Mouse (Mus musculus) CH12.LX (cell line): ENCODE results near the gene Ap5m1. TPM values are rescaled to one million over a fixed set of nuclear protein-coding genes. Genes with fewer than 3 reads are reported as not detected.

Experiments
- DNase-seq: peaks from one replicate; pipeline ENCODE4 v3.0.0-alpha.2; 2013; ENCODE audit errors: extremely low read depth
- H3K27ac ChIP-seq: 2 replicates; pipeline ENCODE4 v1.5.1; 2012; ENCODE audit warnings: low read depth, mild to moderate bottlenecking, control low read depth, moderate library complexity; ENCODE audit not compliant: insufficient read depth
- H3K27me3 ChIP-seq: replicated peaks from 2 replicates; pipeline ENCODE3; 2012; ENCODE audit warnings: inconsistent platforms
- H3K36me3 ChIP-seq, 2 experiments: replicated peaks in 1 of 2; 2 replicates each; pipeline versions ENCODE3 to v1.6.1; 2012; ENCODE audit warnings: inconsistent platforms in 1 of 2, low read length in 1 of 2, mild to moderate bottlenecking in 1 of 2, mixed read lengths in 1 of 2, moderate library complexity in 1 of 2; ENCODE audit not compliant: control insufficient read depth in 1 of 2, insufficient read depth in 1 of 2
- H3K4me1 ChIP-seq, 2 experiments: 2 replicates each; pipeline ENCODE4 v1.6.1; 2012; ENCODE audit warnings: inconsistent platforms in 1 of 2, moderate library complexity in 1 of 2; ENCODE audit not compliant: insufficient read depth in 2 of 2, control insufficient read depth in 1 of 2
- H3K4me2 ChIP-seq: 2 replicates; pipeline ENCODE4 v1.6.1; 2012; ENCODE audit warnings: low read depth, mild to moderate bottlenecking, control low read depth; ENCODE audit not compliant: poor library complexity, insufficient read depth, severe bottlenecking
- H3K4me3 ChIP-seq, 3 experiments: fragments of 150-350 bp in 1 of 3; sonication (generic) in 1 of 3; replicated peaks in 1 of 3; 2 replicates each; pipeline versions ENCODE3 to v1.5.1; 2011 to 2012; ENCODE audit warnings: low read depth in 2 of 3, low read length in 2 of 3, mild to moderate bottlenecking in 2 of 3, moderate library complexity in 2 of 3, control low read depth in 1 of 3, improper control_type of control experiment in 1 of 3, inconsistent platforms in 1 of 3, mixed read lengths in 1 of 3; ENCODE audit not compliant: poor library complexity in 1 of 3
- H3K79me2 ChIP-seq: replicated peaks from 2 replicates; pipeline ENCODE4 v1.6.1; 2012; ENCODE audit warnings: mild to moderate bottlenecking, moderate library complexity; ENCODE audit not compliant: control insufficient read depth, poor library complexity, insufficient read depth, severe bottlenecking; ENCODE audit errors: extremely low read depth
- H3K9ac ChIP-seq: 2 replicates; pipeline ENCODE4 v1.6.1; 2012; ENCODE audit warnings: low read depth, mild to moderate bottlenecking, control low read depth, moderate library complexity; ENCODE audit not compliant: insufficient read depth
- H3K9me3 ChIP-seq: replicated peaks from 2 replicates; pipeline ENCODE3; 2012; ENCODE audit warnings: low read length, inconsistent platforms, mixed read lengths
- BHLHE40 ChIP-seq: IDR thresholded peaks from 2 replicates; pipeline ENCODE4 v1.6.1; 2011; ENCODE audit warnings: mild to moderate bottlenecking, low read depth, low read length, improper control_type of control experiment
- E2F4 ChIP-seq: IDR thresholded peaks from 2 replicates; pipeline ENCODE4 v1.6.1; 2011; ENCODE audit warnings: low read depth, low read length, improper control_type of control experiment; ENCODE audit not compliant: insufficient replicate concordance
- ETS1 ChIP-seq: conservative IDR thresholded peaks from 2 replicates; pipeline ENCODE4 v1.6.1; 2012; ENCODE audit warnings: low read depth, mild to moderate bottlenecking, inconsistent platforms, low read length, improper control_type of control experiment, moderate library complexity
- JUN ChIP-seq: IDR thresholded peaks from 2 replicates; pipeline ENCODE4 v1.6.1; 2011; ENCODE audit warnings: low read depth, mild to moderate bottlenecking, low read length, improper control_type of control experiment, moderate library complexity; ENCODE audit not compliant: insufficient read depth
- JUND ChIP-seq: conservative IDR thresholded peaks from 2 replicates; pipeline ENCODE4 v1.6.1; 2011; ENCODE audit warnings: low read depth, low read length, improper control_type of control experiment
- KAT2A ChIP-seq: IDR thresholded peaks from 2 replicates; pipeline ENCODE4 v1.6.1; 2012; ENCODE audit warnings: low read length, improper control_type of control experiment, inconsistent platforms; ENCODE audit not compliant: insufficient replicate concordance
- MAFK ChIP-seq: IDR thresholded peaks from 2 replicates; pipeline ENCODE4 v1.6.1; 2011; ENCODE audit warnings: low read length, improper control_type of control experiment; ENCODE audit not compliant: insufficient replicate concordance
- MEF2A ChIP-seq: IDR thresholded peaks from 2 replicates; pipeline ENCODE4 v1.6.1; 2014; ENCODE audit warnings: low read depth, mild to moderate bottlenecking, inconsistent platforms, low read length, improper control_type of control experiment, borderline replicate concordance
- MYC ChIP-seq: IDR thresholded peaks from 2 replicates; pipeline ENCODE4 v1.6.1; 2011; ENCODE audit warnings: low read depth, mild to moderate bottlenecking, improper control_type of control experiment, low read length
- NRF1 ChIP-seq: IDR thresholded peaks from 2 replicates; pipeline ENCODE4 v1.6.1; 2014; ENCODE audit warnings: low read depth, mild to moderate bottlenecking, inconsistent platforms, low read length, improper control_type of control experiment, moderate library complexity
- PAX5 ChIP-seq: IDR thresholded peaks from 2 replicates; pipeline ENCODE4 v1.6.1; 2012; ENCODE audit warnings: low read length, inconsistent platforms, mixed read lengths
- RCOR1 ChIP-seq: conservative IDR thresholded peaks from 2 replicates; pipeline ENCODE4 v1.6.1; 2012; ENCODE audit warnings: low read depth, mild to moderate bottlenecking, inconsistent platforms, low read length, improper control_type of control experiment
- SIN3A ChIP-seq: IDR thresholded peaks from 2 replicates; pipeline ENCODE4 v1.6.1; 2012; ENCODE audit warnings: low read length, improper control_type of control experiment, inconsistent platforms
- SMC3 ChIP-seq: IDR thresholded peaks from 2 replicates; pipeline ENCODE4 v1.6.1; 2011; ENCODE audit warnings: low read depth, low read length, improper control_type of control experiment
- UBTF ChIP-seq: IDR thresholded peaks from 2 replicates; pipeline ENCODE4 v1.6.1; 2012; ENCODE audit warnings: low read depth, mild to moderate bottlenecking, inconsistent platforms, low read length, improper control_type of control experiment, moderate library complexity
- USF1 ChIP-seq: IDR thresholded peaks from 2 replicates; pipeline ENCODE4 v1.6.1; 2014; ENCODE audit warnings: low read depth, mild to moderate bottlenecking, inconsistent platforms, low read length, improper control_type of control experiment
- USF2 ChIP-seq: conservative IDR thresholded peaks from 2 replicates; pipeline ENCODE4 v1.6.1; 2011; ENCODE audit warnings: low read depth, low read length, improper control_type of control experiment
- ZKSCAN1 ChIP-seq: IDR thresholded peaks from 2 replicates; pipeline ENCODE4 v1.6.1; 2012; ENCODE audit warnings: low read depth, inconsistent platforms, low read length, improper control_type of control experiment, borderline replicate concordance
- ZMIZ1 ChIP-seq: IDR thresholded peaks from 2 replicates; pipeline ENCODE4 v1.6.1; 2012; ENCODE audit warnings: low read depth, mild to moderate bottlenecking, inconsistent platforms, low read length, improper control_type of control experiment
- ZNF384 ChIP-seq: IDR thresholded peaks from 2 replicates; pipeline ENCODE4 v1.6.1; 2012; ENCODE audit warnings: low read depth, low read length, improper control_type of control experiment, inconsistent platforms
- dilution Hi-C: fragments of 300-500 bp; cut with MboI; formaldehyde crosslinking; loops from 2 replicates; pipeline ENCODE4 v1.14.3; 2020; ENCODE audit warnings: low sequenced_read_pairs; ENCODE audit not compliant: extremely low pct_unique_long_range_greater_than_20kb, extremely low pct_ligation_motif_present
- in situ Hi-C: fragments of 300-500 bp; cut with MboI; formaldehyde crosslinking; loops from 3 replicates; pipeline ENCODE4 v1.14.3; 2019; ENCODE audit warnings: low sequenced_read_pairs, low pct_ligation_motif_present, low pct_unique_long_range_greater_than_20kb, mixed read lengths
- polyA plus RNA-seq: library from polyadenylated mRNA; unstranded; fragments of >175 nt; gene quantifications from 2 replicates; pipeline ENCODE4 v1.2.1, GENCODE M21; 2012; ENCODE audit warnings: low read depth; ENCODE audit not compliant: insufficient read length
- total RNA-seq, 2 experiments: library from RNA; depleted of rRNA; stranded (reverse); fragments of 300-350 nt in 1 of 2; fragments of >200 nt in 1 of 2; gene quantifications; 2 replicates each; pipeline ENCODE4 v1.2.3; 2012 to 2014

Gene Ap5m1
- total and polyA plus RNA-seq, 3 experiments = 12.4 to 29.1 (median 12.9) TPM

DNA sequence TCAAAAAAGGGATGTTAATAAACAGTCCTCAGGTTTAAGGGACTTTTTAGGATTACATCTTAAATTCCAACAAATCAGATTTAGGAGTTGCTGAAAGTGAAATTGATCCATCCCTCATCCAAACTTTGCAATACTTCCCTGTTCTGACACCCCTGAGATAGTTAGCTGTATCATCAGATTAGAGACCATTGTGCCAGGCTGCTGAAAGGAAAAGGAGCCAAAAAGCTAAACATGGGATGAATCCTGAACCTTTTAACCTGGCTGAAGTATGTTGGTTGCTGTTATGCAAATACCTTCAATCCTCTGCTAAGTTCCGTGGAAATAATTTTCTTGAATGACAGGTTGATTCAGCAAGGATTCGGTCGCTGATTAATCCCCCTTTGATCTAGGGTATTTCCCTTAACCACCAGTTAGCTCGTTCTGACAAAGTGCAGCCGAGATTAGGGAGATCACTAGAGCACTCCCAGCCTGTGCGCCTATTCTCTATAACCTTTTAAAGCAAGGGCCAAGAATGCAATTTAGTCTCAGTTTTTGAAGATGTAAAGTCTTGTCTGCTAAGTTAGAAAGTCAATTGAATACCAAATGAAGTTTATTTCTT is 23.7 kb downstream of the Ap5m1 start:
- Histone ChIP-seq H3K27me3 (no peaks in the 10 kb centered on the region), H3K79me2 (no peaks in the 10 kb centered on the region), H3K27ac (no peak overlapping the region), H3K9ac (no peak overlapping the region), H3K9me3 (no peaks in the 10 kb centered on the region), H3K4me2 (no peak overlapping the region), H3K4me3 (no peak overlapping the region), H3K4me1 (peaks cover 3 to 11% of the 10 kb centered on the region in 2 experiments; a peak in 3 of 4 replicates), H3K36me3 (peaks cover 6 to 23% of the 10 kb centered on the region in 2 experiments)
- DNase-seq = peak; percentile 60
- dilution Hi-C loops (no loop called here), in situ Hi-C loops (no loop called here)
- no peak for TF ChIP-seq ZKSCAN1

DNA sequence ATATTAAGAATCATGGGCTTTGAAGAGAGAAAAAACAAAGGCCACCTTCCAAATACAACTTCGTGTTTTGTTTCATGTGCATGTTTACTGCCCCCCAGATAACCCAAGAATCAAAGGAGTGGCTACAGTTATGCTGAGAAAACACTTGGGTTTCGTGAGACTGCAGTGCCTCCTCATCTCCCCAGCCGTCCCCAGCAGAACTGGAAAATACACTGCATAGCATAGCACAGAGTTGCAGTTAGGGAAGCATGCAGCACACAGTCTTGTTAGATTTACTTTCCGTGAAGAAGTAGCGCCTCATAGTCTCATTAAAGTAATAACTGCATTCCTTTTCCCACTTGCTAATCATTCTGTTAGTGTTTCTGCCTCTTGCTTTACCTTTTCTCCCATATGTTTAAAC is 24.2 kb downstream of the Ap5m1 start:
- no peak overlapping the region for H3K27ac ChIP-seq
- no peaks in the 10 kb centered on the region for H3K9me3 ChIP-seq
- DNase-seq = no peak
- H3K27me3 ChIP-seq = no peaks in the 10 kb centered on the region
- no peak overlapping the region for H3K4me3 ChIP-seq
- no peak for TF ChIP-seq UBTF
- TF ChIP-seq PAX5 = no peak
- TF ChIP-seq ZNF384 = no peak
- TF ChIP-seq E2F4 = no peak
- no peak for TF ChIP-seq RCOR1
- TF ChIP-seq NRF1 = no peak
- TF ChIP-seq JUN = no peak
- no peak for TF ChIP-seq MYC
- TF ChIP-seq USF1 = no peak
- TF ChIP-seq JUND = no peak
- TF ChIP-seq MEF2A = no peak
- no peak for TF ChIP-seq SIN3A
- TF ChIP-seq MAFK = no peak
- no peak for TF ChIP-seq SMC3
- TF ChIP-seq USF2 = no peak
- no peak for TF ChIP-seq ETS1
- TF ChIP-seq KAT2A = no peak
- TF ChIP-seq ZMIZ1 = no peak
- no peak for TF ChIP-seq BHLHE40
- H3K79me2 ChIP-seq = no peaks in the 10 kb centered on the region
- H3K4me1 ChIP-seq = peaks cover 3 to 11% of the 10 kb centered on the region in 2 experiments; a peak in 3 of 4 replicates
- in situ Hi-C loops = no loop called here
- H3K9ac ChIP-seq = no peak overlapping the region
- H3K4me2 ChIP-seq = no peak overlapping the region
- dilution Hi-C loops = no loop called here
- H3K36me3 ChIP-seq = peaks cover 5 to 21% of the 10 kb centered on the region in 2 experiments
